Mouse (Mus musculus) heart, embryonic 11.5 days (tissue): ENCODE measurements around the gene Zfp612. TPM values are rescaled to one million over a fixed set of nuclear protein-coding genes. Genes with fewer than 3 reads are reported as not detected.
"Not testable (repeated sequence)": the region's sequence is repeated elsewhere in the genome, so short reads cannot be mapped to it uniquely, and the experiment has no call there.

ENCODE experiments used
- ATAC-seq: fragments of 200-750 bp; cut with Nextera tagmentation; replicated peaks from 2 replicates; pipeline ENCODE4 v1.8.0; 2017; ENCODE audit warnings: moderate library complexity; ENCODE audit not compliant: insufficient number of reproducible peaks, low FRiP score, low TSS enrichment
- H3K27ac ChIP-seq: fragments of 300-500 bp; sonication (generic); 2 replicates; pipeline ENCODE4 v1.5.1; 2014; ENCODE audit warnings: mild to moderate bottlenecking, low read depth, low read length
- H3K27me3 ChIP-seq: fragments of 300-500 bp; sonication (generic); 2 replicates; pipeline ENCODE4 v1.6.1; 2014; ENCODE audit warnings: mild to moderate bottlenecking, low read length, mixed read lengths; ENCODE audit not compliant: control insufficient read depth, insufficient read depth
- H3K36me3 ChIP-seq: fragments of 300-500 bp; sonication (generic); 2 replicates; pipeline ENCODE4 v1.6.1; 2014; ENCODE audit warnings: mild to moderate bottlenecking, low read length, moderate library complexity, mixed read lengths; ENCODE audit not compliant: control insufficient read depth, insufficient read depth
- H3K4me1 ChIP-seq: fragments of 300-500 bp; sonication (generic); 2 replicates; pipeline ENCODE4 v1.6.1; 2014; ENCODE audit warnings: low read length; ENCODE audit not compliant: control insufficient read depth, insufficient read depth
- H3K4me2 ChIP-seq: fragments of 300-500 bp; sonication (generic); 2 replicates; pipeline ENCODE4 v1.6.1; 2014; ENCODE audit warnings: mild to moderate bottlenecking, moderate library complexity
- H3K4me3 ChIP-seq: fragments of 300-500 bp; sonication (generic); 2 replicates; pipeline ENCODE4 v1.5.1; 2014; ENCODE audit warnings: low read depth, low read length
- H3K9ac ChIP-seq: fragments of 300-500 bp; sonication (generic); 2 replicates; pipeline ENCODE4 v1.6.1; 2014; ENCODE audit warnings: mild to moderate bottlenecking, low read depth, low read length, moderate library complexity
- H3K9me3 ChIP-seq: fragments of 300-500 bp; sonication (generic); replicated peaks from 2 replicates; pipeline ENCODE4 v1.6.1; 2016; ENCODE audit warnings: low read length; ENCODE audit not compliant: control insufficient read depth
- WGBS: fragments of 180-500 bp; shearing (Covaris S2); extraction: QIAGEN DNeasy Blood & Tissue Kit; methylation state at CpG from one replicate; pipeline ENCODE4 v1.1.7; 2014; ENCODE audit not compliant: insufficient replicate concordance; 5-methylcytosine and 5-hydroxymethylcytosine counted together
- polyA plus RNA-seq: library from polyadenylated mRNA; unstranded; fragments of >200 nt; fragmentation: Nextera tagmentation; extraction: Ambion mirVana; gene quantifications from 2 replicates; pipeline ENCODE4 v1.2.1, GENCODE M21; 2014

Zfp612 gene
- polyA plus RNA-seq: 5.4 and 6.0 TPM in 2 replicates

DNA sequence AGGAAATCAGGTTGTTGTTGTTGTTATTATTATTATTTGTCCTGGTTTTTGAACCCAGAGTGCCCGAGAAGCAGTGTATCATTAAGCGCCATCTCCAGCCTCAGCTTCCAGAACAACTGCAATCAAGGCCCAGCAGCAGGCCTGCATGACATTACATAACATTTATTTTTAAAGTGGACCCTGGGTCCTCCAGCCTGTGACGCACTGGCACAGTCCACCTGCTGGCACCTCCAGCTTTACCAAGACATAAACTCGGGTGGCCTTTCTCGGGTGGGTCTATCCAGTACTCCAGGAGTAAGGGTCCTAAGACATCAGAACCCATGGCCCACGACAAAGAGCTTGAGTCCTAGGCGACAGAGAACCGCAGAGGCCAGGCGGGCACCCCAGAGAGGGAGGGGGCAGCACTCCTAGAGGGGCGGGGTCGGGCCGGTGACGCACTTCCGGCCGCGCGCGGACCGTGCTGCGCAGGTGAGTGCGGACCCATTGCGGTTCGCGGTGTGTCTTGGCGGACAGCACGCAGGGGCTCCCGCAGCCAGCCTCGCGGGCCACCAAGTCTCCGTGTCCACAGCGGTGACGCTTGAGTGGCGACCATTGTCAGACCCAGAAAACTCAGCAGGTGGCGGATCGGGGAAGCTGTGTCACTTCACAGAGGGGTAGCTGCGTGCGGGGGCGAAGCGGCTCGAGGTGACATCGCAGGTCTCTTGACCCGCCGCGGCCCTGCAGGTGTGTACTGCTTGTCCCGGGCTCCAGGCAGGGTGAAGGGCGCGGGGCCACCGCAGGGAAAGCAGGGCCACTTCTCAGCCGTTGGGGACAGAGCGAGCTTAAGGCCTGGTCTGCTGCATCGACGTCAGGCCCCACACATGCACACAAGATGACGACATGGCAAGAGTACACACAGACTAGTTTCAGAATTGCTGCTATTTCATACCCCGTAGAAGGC is at the start of gene Zfp612:
Gene Zfp612, plus strand, starts transcription at position 465 of the 940 bp plus-strand sequence.
- Histone ChIP-seq H3K4me3 (peak within 1 kb of the TSS; percentile 76), H3K27me3 (no peaks in the 10 kb centered on the region), H3K36me3 (no peaks in the 10 kb centered on the region), H3K4me1 (no peaks in the 10 kb centered on the region), H3K9me3 (no peaks in the 10 kb centered on the region), H3K4me2 (peak within 1 kb of the TSS; percentile 90), H3K9ac (peak within 1 kb of the TSS; percentile 74), H3K27ac (no peak within 1 kb of the TSS)
- peak; percentile 80; the same call in 1 of the 2 replicates for ATAC-seq
- WGBS: 6% methylated on average over 54 of the region's 54 CpGs

DNA sequence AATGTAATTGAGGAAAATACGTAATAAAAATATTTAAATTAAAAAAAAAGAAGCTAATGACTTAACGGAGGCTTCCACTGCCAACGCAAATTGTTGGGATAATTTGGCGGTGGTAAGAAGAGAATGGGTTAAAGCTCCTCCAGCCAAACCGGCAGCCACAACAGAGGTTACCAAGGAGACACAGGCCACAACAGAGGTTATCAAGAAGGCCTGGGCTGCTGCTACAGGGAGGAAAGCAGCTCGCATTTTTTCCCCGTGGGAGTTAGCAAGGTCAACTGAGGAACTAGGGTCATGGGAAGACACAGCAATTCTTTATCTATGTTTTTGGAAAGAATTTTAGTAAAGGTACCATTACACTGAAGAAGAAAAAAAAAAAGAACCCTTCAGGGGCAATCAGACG is 45.8 kb upstream of the Zfp612 start:
- H3K9me3 ChIP-seq: not testable (repeated sequence)

DNA sequence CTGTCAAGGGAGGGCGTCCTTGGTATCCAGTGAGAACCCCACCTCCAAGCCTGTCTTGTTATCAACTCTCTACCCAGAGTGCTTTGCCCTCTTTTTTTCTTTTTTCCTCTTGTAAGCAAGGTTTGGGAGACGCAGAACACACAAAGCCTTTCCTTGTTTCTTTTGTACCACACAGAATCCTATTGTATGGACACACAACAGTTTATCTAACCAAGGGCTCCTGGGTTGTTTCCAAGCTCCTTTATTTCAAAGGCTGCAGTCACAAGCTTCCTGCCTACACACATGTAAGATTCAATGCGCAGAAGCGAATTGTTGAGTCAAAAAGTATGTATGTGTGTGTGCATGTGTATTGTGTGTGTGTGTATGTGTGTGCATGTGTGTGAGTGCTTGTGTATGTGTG is 45.2 kb upstream of the Zfp612 start:
- ATAC-seq: no peak
- Histone ChIP-seq H3K4me2 (no peak overlapping the region), H3K4me3 (no peak overlapping the region), H3K9ac (no peak overlapping the region), H3K36me3 (no peaks in the 10 kb centered on the region), H3K4me1 (peaks cover 16% of the 10 kb centered on the region), H3K27ac (peak overlapping the region; percentile 57), H3K27me3 (no peaks in the 10 kb centered on the region), H3K9me3 (no peaks in the 10 kb centered on the region)
- 49% methylated on average over 4 of the region's 4 CpGs for WGBS

More for the DNA sequence above, 45.8 kb upstream of the Zfp612 start:
- H3K4me3 ChIP-seq, H3K36me3 ChIP-seq, H3K9ac ChIP-seq, ATAC-seq, H3K27me3 ChIP-seq, H3K4me2 ChIP-seq: not testable (repeated sequence)
- peak overlapping the region; percentile 57 for H3K27ac ChIP-seq
- WGBS: 15% methylated on average over 8 of the region's 8 CpGs
- H3K4me1 ChIP-seq: peaks cover 16% of the 10 kb centered on the region

DNA sequence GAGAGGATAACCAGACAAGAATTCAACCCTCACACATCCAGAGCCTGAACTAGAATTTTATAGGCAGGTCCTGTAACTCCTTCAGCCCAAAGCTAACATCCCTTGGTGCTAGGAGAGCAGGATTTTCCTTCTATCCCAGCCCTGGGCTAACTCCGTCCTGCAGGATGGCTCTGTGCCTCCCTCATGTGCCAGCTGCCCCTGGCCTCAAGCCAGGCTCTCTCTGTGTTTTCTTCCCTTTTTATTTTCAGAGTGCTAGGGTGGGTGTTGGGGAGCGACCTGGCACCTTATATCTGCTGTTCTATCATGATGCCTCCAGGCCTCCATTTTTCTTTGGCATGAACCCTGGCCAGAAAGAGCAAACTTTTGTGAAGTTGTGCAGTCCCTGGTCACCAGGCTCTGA is 43.4 kb upstream of the Zfp612 start:
- WGBS: 69% methylated on average over 2 of the region's 2 CpGs
- Histone ChIP-seq H3K36me3 (no peaks in the 10 kb centered on the region), H3K9ac (no peak overlapping the region), H3K4me3 (no peak overlapping the region), H3K4me1 (peaks cover 16% of the 10 kb centered on the region), H3K4me2 (no peak overlapping the region), H3K27ac (no peak overlapping the region), H3K27me3 (no peaks in the 10 kb centered on the region), H3K9me3 (no peaks in the 10 kb centered on the region)
- ATAC-seq: no peak

DNA sequence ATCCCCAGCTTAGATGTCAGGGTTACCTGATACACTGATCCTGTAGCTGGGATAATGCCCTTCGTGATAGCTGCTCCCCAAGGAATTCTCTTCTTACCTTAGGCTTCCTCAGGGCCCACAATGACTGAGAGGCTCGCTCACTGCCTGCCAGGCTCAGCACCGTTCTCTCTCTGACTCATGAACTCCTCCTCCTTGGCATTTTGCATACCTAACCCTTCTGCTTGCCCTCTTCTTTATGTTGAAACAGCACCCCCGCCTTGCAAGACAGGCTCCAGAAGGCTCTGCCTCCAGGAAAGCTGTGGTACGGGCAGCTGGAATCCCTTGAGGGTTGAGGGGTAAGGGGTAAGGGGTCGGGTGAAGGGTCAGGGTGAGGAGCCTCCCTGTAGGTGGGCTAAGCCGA is 40.3 kb upstream of the Zfp612 start:
- Histone ChIP-seq H3K36me3 (no peaks in the 10 kb centered on the region), H3K4me3 (no peak overlapping the region), H3K9ac (no peak overlapping the region), H3K27me3 (no peaks in the 10 kb centered on the region), H3K27ac (no peak overlapping the region), H3K4me1 (peaks cover 13% of the 10 kb centered on the region), H3K9me3 (no peaks in the 10 kb centered on the region), H3K4me2 (no peak overlapping the region)
- ATAC-seq: no peak
- WGBS: 49% methylated on average over 7 of the region's 7 CpGs

DNA sequence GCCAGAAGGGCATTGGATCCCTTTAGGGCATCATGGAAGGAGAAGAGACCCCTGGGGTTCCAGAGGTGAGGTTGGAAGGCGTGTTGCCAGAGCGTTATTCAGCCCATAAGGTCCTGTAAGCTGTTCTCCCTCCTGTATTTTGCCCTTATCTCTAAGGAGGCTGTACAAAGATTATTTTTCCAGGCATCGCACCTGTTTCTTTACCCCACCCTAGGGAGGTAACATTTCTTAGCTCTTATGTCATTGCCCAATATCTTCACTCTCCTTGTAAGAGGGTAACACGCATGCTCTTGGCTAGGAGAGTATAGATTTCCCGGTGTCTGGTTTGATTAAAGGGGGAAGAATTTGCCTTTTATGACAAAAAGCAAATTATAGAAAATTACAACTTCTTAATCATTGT is 39.9 kb upstream of the Zfp612 start, which contains the start of gene Chst4:
Gene Chst4, minus strand, starts transcription at position 82 of the 400 bp plus-strand sequence.
- Histone ChIP-seq H3K27me3 (no peaks in the 10 kb centered on the region), H3K27ac (no peak within 1 kb of the TSS), H3K36me3 (no peaks in the 10 kb centered on the region), H3K4me3 (no peak within 1 kb of the TSS), H3K4me2 (no peak within 1 kb of the TSS), H3K9ac (no peak within 1 kb of the TSS), H3K9me3 (no peaks in the 10 kb centered on the region), H3K4me1 (peaks cover 8% of the 10 kb centered on the region)
- 68% methylated on average over 5 of the region's 5 CpGs for WGBS
- ATAC-seq: no peak

DNA sequence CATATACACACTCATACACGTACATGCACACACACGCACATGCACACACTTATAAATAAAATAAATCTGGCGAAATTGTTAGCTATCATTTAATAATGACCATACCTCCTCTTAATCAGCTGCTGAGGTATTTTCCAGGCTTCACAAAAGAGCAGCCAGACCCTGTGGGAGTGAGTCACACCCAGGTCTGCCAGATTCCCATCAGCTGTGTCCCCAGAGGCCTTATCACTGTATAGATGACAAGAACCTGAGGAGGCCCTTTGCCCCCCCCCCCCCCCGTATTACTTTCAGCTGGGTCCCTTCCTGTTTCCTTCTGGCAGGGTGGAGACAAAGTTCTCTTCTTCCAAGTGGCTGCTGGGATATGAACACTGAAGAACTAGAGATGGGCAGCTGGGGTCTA is 39.0 kb upstream of the Zfp612 start:
- no peaks in the 10 kb centered on the region for H3K36me3 ChIP-seq
- H3K27ac ChIP-seq: no peak overlapping the region
- no peak overlapping the region for H3K9ac ChIP-seq
- no peak for ATAC-seq
- 55% methylated on average over 4 of the region's 4 CpGs for WGBS
- no peaks in the 10 kb centered on the region for H3K27me3 ChIP-seq
- H3K4me1 ChIP-seq: peaks cover 6% of the 10 kb centered on the region; the same call in 1 of the 2 replicates
- no peak overlapping the region for H3K4me2 ChIP-seq
- H3K9me3 ChIP-seq: no peaks in the 10 kb centered on the region
- no peak overlapping the region for H3K4me3 ChIP-seq

DNA sequence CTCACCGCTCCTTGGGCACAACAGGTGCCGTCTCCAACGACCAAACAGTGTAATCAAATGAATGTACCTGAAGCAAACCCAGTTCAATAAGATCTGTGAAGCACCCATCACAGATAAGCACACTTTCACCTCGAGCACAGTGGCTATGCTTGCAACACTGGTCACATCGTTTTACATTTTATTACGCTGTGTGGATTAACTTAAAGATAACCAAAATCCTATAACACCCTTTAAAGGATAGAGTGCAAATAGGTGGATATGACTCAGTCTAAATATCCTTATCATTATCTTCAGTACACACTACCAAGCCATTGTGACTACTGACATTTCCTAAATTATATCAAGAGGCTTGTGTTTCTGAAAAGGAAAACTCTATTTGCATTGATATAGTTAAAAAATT is 28.3 kb upstream of the Zfp612 start:
- Histone ChIP-seq H3K4me1 (no peaks in the 10 kb centered on the region), H3K9ac (no peak overlapping the region), H3K4me2 (no peak overlapping the region), H3K36me3 (no peaks in the 10 kb centered on the region), H3K27me3 (no peaks in the 10 kb centered on the region), H3K27ac (no peak overlapping the region), H3K4me3 (no peak overlapping the region), H3K9me3 (no peaks in the 10 kb centered on the region)
- ATAC-seq: no peak
- 73% methylated on average over 6 of the region's 6 CpGs for WGBS
